Mouse (Mus musculus): ENCODE measurements around the gene Dhrs13.

Dhrs13 gene

DNA sequence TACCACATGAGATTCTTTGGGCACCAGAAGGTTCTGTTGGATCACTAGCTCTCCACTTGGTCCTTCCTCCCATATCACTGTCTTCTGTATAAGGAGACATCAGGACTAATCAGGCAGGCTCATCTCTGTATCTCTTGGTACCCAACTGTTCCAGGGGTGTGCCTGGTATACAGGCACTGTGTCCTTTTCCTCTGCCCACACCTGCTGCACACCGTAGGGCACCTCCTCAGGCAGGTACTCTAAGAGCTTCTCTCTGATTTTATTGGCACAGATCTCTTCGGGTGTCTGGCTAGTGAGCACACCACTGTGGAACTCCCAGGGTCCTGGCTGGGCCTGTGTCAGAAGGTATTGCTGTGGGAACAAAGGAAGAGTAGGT, 42.2 kb downstream of the Dhrs13 start:
- in situ Hi-C loops (cut with MboI; ENCODE audit: low pct_unique_long_range_greater_than_20kb in 1 of 2, low sequenced_read_pairs in 2 of 2, unreplicated experiment in 1 of 2), result no loop called here

DNA sequence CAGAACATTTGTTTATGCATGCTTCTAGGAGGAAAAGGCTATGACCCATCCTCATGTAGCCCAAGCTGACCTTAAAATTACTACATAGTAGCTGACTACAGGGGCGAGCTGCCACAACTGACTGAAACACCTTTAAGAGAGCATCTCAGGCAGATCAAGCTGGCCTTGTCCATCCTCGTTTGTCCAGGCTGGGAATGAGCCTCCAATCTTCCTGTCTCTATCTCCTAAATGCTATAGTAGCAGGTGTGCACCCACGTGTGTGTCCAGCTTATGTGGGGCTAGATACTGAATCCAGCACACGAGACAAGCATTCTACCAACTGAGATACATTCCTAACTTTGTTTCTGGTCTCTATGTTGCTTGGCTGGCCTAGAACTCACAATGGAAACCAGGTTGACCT, 42.6 kb downstream of the Dhrs13 start:
- in situ Hi-C loops (cut with MboI; ENCODE audit: low pct_unique_long_range_greater_than_20kb in 1 of 2, low sequenced_read_pairs in 2 of 2, unreplicated experiment in 1 of 2), result no loop called here

DNA sequence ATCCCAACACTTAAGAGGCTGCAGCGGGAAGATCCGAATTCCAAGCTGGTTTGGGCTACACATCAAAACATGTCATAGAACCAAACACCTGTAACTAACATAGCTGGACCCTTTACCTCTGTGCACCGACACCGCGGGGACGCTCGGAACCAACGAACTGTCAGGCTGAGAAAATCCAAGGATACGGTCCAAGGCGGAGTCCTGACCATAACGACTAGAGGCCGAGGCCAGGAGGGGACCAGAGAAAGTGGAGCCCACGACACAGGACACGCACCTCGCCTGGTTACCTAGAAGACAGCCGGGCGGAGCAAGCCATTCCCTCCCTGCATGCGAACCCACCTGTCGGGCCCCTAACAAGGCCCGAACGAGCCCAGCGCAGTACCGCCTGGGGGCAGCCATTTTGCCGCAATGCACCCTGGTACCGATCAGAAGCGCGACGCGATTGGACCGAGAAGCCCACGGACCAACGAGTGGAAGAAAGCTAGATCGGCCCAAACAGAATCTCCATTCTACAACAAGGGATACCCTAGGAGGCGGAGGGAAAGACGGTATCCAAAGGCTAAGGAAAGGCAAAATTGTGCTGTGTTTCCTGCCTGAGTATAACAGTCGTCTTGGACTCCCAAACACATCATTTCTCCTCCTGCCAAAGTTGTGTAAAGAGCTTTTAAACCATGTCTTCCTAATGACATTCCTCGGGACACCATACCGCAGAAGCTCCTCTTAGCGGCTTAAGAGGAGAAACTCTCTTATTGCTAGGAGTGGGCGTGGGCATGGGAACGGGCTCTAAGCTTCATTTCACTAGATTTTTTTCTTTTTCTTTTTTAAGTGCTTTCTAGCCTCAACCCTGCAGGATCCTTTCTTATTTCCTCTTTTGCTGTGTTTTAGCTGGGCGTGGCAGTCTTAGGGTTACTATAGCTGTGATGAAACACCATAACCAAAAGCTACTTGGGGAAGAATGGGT, 48.2 kb downstream of the Dhrs13 start, which contains the start of gene Eral1:
Gene Eral1 (minus strand): TSS at position 423 of the 961 bp plus-strand sequence.
- in situ Hi-C loops (cut with MboI; ENCODE audit: low pct_unique_long_range_greater_than_20kb in 1 of 2, low sequenced_read_pairs in 2 of 2, unreplicated experiment in 1 of 2), result no loop called here

DNA sequence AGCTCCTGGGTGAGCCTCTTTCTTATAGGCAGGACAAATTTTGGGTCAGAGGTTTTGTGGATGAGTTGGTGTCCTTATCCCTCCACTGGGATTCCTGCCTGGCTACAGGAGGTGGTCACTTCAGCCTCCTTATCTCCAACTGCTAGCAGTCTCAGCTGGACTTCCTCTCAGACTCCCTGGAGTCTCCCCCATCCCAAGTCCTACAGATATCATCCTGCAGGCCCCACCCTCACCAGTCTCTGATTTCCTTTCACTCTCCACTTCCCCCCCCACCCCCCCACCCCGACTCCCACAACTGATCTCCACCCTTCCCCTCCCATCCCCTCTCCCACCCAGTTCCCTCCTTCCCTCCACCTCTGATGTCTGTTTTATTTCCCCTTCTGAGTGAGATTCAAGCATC, 51.5 kb downstream of the Dhrs13 start:
- in situ Hi-C loops (cut with MboI; ENCODE audit: low pct_unique_long_range_greater_than_20kb in 1 of 2, low sequenced_read_pairs in 2 of 2, unreplicated experiment in 1 of 2), result no loop called here

DNA sequence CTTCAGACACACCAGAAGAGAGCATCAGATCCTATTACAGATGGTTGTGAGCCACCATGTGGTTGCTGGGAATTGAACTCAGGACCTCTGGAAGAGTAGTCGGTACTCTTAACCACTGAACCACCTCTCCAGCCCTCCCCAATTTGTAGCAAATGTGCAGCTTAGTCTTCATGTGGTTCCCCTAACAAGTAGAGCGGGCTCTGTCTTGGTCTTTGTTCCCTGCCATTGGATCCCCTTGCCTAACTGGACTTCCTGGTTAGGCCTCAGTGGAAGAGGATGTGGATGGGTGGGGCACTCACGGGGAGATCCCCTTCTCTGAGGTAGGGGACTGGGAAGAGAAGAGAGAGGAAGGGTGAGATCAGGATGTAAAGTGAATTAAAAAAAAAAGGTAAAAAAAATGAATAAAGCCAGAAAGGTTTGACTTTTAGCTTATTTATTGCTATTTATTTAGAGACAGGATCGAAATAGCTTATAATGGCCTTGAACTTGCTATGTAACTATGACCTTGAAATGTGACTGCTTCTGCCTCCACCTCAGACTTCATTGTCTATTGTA, 54.9 kb downstream of the Dhrs13 start:
- in situ Hi-C loops (cut with MboI; ENCODE audit: low pct_unique_long_range_greater_than_20kb in 1 of 2, low sequenced_read_pairs in 2 of 2, unreplicated experiment in 1 of 2), result no loop called here
